Mouse (Mus musculus) Patski (cell line): ENCODE data around the gene Gchfr. TPM values are rescaled to one million over a fixed set of nuclear protein-coding genes. Genes with fewer than 3 reads are reported as not detected.

Experiments used
- ATAC-seq: fragments of 100-300 bp; one replicate; pipeline ENCODE4 v1.8.0; 2021
- CTCF ChIA-PET: fragments of 350-600 bp; sonication (Branson Sonifier 250); formaldehyde crosslinking; loops from one replicate; lab custom pipeline; 2022; ENCODE audit warnings: inconsistent platforms; lab: Charles Lee
- POLR2A ChIA-PET: fragments of 350-600 bp; sonication (Branson Sonifier 250); formaldehyde crosslinking; loops from one replicate; lab custom pipeline; 2022; ENCODE audit warnings: antibody characterized with exemption, inconsistent platforms; lab: Charles Lee
- DNase-seq: peaks from one replicate; pipeline ENCODE4 v3.0.0-alpha.2; 2011; ENCODE audit warnings: low read depth, low spot score
- H3K27me3 ChIP-seq: fragments of 371-371 bp; one replicate; pipeline ENCODE4 v1.5.1; 2021
- CTCF ChIP-seq: fragments of 100-300 bp; IDR thresholded peaks from one replicate; pipeline ENCODE4 v1.5.1; 2021
- in situ Hi-C: fragments of 300-500 bp; cut with MboI; formaldehyde crosslinking; loops from 3 replicates; pipeline ENCODE4 v1.11.1; 2018; ENCODE audit warnings: low pct_unique_long_range_greater_than_20kb, mixed read lengths
- polyA plus RNA-seq: library from polyadenylated mRNA; unstranded; gene quantifications from one replicate; pipeline ENCODE4 v1.2.3, GENCODE M21; 2021

The Gchfr gene
- polyA plus RNA-seq, 1 experiment from 2014 or later: 27.5 TPM

DNA sequence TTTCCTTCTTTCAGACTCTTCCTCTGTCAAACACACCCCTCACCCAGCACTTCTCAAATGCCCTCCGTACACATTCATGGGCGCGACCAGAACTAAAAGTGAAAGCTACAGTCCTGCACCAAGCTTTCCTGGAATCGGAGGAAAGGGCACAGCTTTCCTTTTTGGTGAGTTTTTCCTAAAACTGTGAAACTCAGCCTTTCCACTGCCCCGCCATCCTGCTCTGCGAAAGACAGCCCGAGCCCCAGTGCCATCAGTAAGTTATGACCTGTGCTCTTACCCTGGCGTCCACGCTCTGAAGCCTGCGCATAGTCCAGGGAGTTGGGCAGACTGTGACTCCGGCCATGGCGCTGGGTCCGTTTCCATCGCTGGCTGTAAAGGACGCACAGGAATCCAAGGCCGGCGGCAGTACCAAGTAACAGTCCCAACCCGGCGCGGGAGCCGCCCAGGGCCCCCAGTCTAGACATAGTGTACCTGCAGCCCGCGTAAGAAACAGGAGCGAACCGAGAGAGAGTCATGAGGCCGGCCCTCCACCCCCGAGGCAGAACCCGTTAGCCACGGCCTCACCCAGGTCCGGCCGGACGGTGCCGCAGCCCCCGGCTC lies 11.4 kb upstream of the Gchfr start:
- DNase-seq: no peak
- ATAC-seq: no peak
- TF ChIP-seq CTCF: no peak
- in situ Hi-C loops: no loop called here
- H3K27me3 ChIP-seq: no peaks in the 10 kb centered on the region
- CTCF ChIA-PET: interaction anchor here (2.5 kb wide), 1 partner anchor 33 kb away, joined by 11 read pairs; no protein-coding TSS in a partner anchor
- POLR2A ChIA-PET: no interaction called here

- POLR2A ChIA-PET: interaction anchor here (0.6 to 0.8 kb wide), 4 partner anchors 16 to 170 kb away, joined by 3 read pairs; no protein-coding TSS in a partner anchor
- DNase-seq: no peak
- peak; percentile 72 for ATAC-seq
- no peaks in the 10 kb centered on the region for H3K27me3 ChIP-seq
- CTCF ChIA-PET: no interaction called here
- in situ Hi-C loops: no loop called here
- no peak for TF ChIP-seq CTCF
Measured at GRCm38 (mm10) chr2:119156681-119157572, 10.6 kb upstream of the Gchfr start, which contains the start of gene Rmdn3. Rmdn3 (minus strand) TSS chr2:119157034.

GRCm38 (mm10) chr2:119157836-119158235 lies 9.7 kb upstream of the Gchfr start:
- CTCF ChIA-PET: no interaction called here
- in situ Hi-C loops: no loop called here
- POLR2A ChIA-PET: interaction anchor here (0.6 to 0.7 kb wide), 2 partner anchors 26 to 169 kb away, joined by 3 read pairs; no protein-coding TSS in a partner anchor
- TF ChIP-seq CTCF: no peak
- ATAC-seq: no peak
- H3K27me3 ChIP-seq: no peaks in the 10 kb centered on the region
- DNase-seq: no peak

DNA sequence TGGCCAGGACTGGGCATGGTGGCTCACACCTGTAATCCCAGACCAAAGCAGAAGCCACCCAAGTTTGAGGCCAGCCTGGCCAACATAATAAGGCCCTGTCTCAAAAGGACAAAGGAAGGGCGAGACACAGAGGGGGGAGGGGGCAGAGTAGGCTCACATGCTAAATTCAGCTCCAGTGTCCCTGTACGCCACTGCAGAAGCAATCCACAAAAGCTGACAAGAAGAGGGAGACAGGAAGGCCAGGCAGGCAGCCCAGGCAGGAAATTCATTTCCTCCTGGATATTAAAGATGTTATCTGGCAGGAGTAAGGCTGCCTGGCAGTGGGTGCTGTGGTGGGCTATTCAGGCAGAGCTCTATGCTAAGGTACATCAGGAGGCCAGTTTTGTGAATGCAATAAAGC lies 6.3 kb upstream of the Gchfr start:
- no peak for ATAC-seq
- CTCF ChIA-PET: interaction anchor here (0.7 to 1.6 kb wide), 3 partner anchors 11 to 28 kb away, joined by 3 read pairs; no protein-coding TSS in a partner anchor
- in situ Hi-C loops: no loop called here
- no peaks in the 10 kb centered on the region for H3K27me3 ChIP-seq
- no peak for DNase-seq
- no peak for TF ChIP-seq CTCF
- POLR2A ChIA-PET: no interaction called here

DNA sequence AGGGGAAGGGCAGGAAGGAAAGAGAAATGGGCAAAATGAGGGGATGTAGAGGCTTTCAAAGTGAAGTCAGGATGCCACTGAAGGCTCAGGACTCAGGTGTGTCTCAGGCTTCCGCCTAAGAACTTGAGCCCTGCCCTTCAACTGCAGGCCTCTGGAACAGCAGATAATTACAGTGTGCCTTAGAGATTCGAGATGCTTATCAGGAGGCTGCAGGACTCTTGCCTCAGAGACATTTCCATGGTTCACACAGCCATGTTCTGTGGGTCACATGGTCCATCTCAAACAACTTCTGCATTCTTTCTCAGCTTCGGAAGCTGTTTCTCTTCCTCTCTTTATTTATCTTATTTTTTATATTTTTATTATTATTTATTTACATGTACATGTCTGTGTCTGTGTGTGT lies 4.4 kb upstream of the Gchfr start:
- no peak for DNase-seq
- POLR2A ChIA-PET: no interaction called here

DNA sequence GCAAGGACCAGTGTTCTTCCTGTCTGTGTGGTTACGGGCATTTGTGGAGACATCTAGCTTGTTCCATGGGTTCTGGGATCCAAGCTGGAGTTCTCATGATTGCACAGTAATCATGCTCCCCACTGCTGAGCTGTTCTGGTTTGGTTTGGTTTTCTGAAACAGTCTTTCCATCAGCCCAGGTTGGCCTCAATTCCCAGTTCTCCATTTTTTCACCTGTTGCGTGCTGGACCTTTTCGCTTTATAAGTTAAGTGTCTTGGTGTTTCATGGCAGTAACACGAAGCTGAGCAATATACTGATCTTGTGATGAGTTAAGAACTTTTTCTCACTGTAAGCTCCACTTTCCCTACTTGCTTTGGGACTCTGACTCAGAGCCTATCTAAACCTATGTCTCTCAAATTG lies 3.6 kb upstream of the Gchfr start:
- TF ChIP-seq CTCF: no peak
- ATAC-seq: no peak
- in situ Hi-C loops: no loop called here
- no peaks in the 10 kb centered on the region for H3K27me3 ChIP-seq
- DNase-seq: no peak
- ChIA-PET POLR2A (interaction anchor here (0.6 to 1.2 kb wide), 2 partner anchors 10 to 26 kb away, joined by 3 to 5 read pairs; partner anchors contain the start of gene Gm14137), CTCF (interaction anchor here (1.4 to 2.2 kb wide), 2 partner anchors 23 to 25 kb away, joined by 3 to 11 read pairs; no protein-coding TSS in a partner anchor)

More for the DNA sequence above, 4.4 kb upstream of the Gchfr start:
- no peak for TF ChIP-seq CTCF
- H3K27me3 ChIP-seq: no peaks in the 10 kb centered on the region
- in situ Hi-C loops: no loop called here
- CTCF ChIA-PET: interaction anchor here (1.1 to 1.4 kb wide), 2 partner anchors 9 to 22 kb away, joined by 3 read pairs; no protein-coding TSS in a partner anchor
- no peak for ATAC-seq

- in situ Hi-C loops: no loop called here
- ChIA-PET CTCF (interaction anchor here (1.2 to 2.2 kb wide), 5 partner anchors 9 to 80 kb away, joined by 3 to 11 read pairs (median 3); partner anchors contain the start of gene Gm14137), POLR2A (no interaction called here)
- no peak for TF ChIP-seq CTCF
- DNase-seq (no peak), ATAC-seq (no peak)
- no peaks in the 10 kb centered on the region for H3K27me3 ChIP-seq
Measured at GRCm38 (mm10) chr2:119165401-119165800, 2.2 kb upstream of the Gchfr start.

DNA sequence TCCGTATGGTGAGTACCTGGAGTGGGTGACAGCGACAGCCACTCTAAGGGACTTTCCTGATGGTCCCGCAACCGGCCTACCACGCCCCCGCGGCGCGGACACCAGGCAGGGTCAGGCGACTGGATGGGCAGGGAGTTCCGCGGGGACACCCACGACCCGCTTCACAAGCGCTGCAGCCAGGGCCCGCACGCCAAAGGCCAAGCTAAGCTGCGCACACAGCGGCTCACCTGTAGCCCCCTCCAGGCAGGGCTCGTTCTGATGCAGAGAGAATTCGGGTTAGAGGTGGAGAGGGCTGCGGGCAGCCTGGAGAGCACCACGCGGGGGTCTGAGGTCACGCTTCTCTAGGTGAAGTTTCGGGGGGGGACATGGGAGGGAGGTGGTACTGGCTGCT lies 288 bp downstream of the Gchfr start:
- no peak for TF ChIP-seq CTCF

DNA sequence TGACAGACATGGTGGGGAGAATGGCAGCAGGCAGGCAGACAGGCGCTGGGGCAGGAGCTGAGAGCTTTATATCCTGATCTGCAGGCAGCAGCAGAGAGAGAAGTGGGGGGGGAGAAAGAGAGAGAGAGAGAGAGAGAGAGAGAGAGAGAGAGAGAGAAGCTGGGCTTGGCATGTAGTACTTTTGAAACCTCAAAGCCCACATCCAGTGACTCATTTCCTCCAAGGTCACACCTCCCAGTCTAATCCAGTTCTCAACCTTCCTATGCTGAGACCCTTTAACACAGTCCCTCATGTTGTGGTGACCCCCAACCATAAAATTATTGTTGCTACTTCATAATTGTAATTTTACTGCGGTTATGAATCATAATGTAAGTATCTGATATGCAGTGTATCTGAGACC lies 2.7 kb downstream of the Gchfr start:
- ATAC-seq (no peak), DNase-seq (no peak)
- H3K27me3 ChIP-seq: no peaks in the 10 kb centered on the region
- in situ Hi-C loops: no loop called here
- ChIA-PET CTCF (interaction anchor here (1.0 to 1.7 kb wide), 2 partner anchors 11 to 19 kb away, joined by 3 to 4 read pairs; no protein-coding TSS in a partner anchor), POLR2A (no interaction called here)
- TF ChIP-seq CTCF: no peak

More for the DNA sequence above, 288 bp downstream of the Gchfr start:
- ChIA-PET POLR2A (no interaction called here), CTCF (no interaction called here)
- H3K27me3 ChIP-seq: no peaks in the 10 kb centered on the region
- DNase-seq: no peak
- in situ Hi-C loops: no loop called here
- no peak for ATAC-seq

DNA sequence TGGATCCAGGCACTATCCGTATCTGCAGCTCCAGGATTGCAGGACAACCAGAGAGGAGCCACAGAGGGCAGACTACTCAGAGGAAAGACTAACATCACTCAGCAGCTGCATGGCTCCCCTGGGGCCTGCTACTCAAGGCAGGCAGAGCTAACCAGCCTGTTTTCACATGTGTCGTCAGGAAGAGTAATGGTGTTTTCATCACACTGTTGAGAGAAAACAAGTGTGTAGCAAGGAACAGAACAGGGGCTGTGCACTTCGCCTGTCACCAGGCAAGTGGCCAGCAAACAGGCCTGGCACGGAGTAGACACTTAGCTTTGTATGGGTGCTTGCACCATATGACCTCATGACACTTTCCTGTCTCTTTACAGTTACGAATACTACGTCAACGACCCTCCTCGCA lies 4.0 kb downstream of the Gchfr start:
- no peak for ATAC-seq
- no peaks in the 10 kb centered on the region for H3K27me3 ChIP-seq
- in situ Hi-C loops: no loop called here
- no peak for TF ChIP-seq CTCF
- POLR2A ChIA-PET: no interaction called here
- no peak for DNase-seq
- CTCF ChIA-PET: interaction anchor here (1.0 to 2.0 kb wide), 3 partner anchors 9 to 18 kb away, joined by 3 to 7 read pairs (median 3); no protein-coding TSS in a partner anchor
